1 mouse cellular context compared by ENCODE assay signal in genomic region chr2:121587523-121588308, GRCm38 (mm10).
TF ChIP-seq lines count a peak whose summit lies in the region.

No protein-coding gene starts in this region.

TF ChIP-seq in MEL, 35 proteins besides CTCF, POLR2A, EP300 and RAD21 (continued from another document):
- TF ChIP-seq BHLHE40 (IDR thresholded peaks at IDR 0.05; ENCODE audit: borderline replicate concordance, low read depth, low read length) (no peak), ZMIZ1 (IDR thresholded peaks at IDR 0.05; ENCODE audit: low read depth, low read length) (no peak), NRF1 (IDR thresholded peaks at IDR 0.05; ENCODE audit: insufficient read depth, low read depth, low read length, poor library complexity, severe bottlenecking) (no peak), UBTF (IDR thresholded peaks at IDR 0.05; ENCODE audit: borderline replicate concordance, insufficient read depth, low read depth, low read length) (no peak), E2F4 (IDR thresholded peaks at IDR 0.05; ENCODE audit: borderline replicate concordance, low read depth, low read length) (no peak), GABPA (IDR thresholded peaks at IDR 0.05; ENCODE audit: low read depth, low read length) (no peak), ZC3H11A (IDR thresholded peaks at IDR 0.05; ENCODE audit: low read depth, low read length) (no peak), ETS1 (IDR thresholded peaks at IDR 0.05; ENCODE audit: low read depth, low read length) (peak; percentile 63), USF1 (IDR thresholded peaks at IDR 0.05; ENCODE audit: low read depth, low read length) (no peak), ZKSCAN1 (IDR thresholded peaks at IDR 0.05; ENCODE audit: low read depth, low read length) (no peak), USF2 (IDR thresholded peaks at IDR 0.05; ENCODE audit: borderline replicate concordance in 1 of 2, insufficient read depth in 1 of 2, low read depth in 1 of 2, low read length in 2 of 2) (no peak), MYC (IDR thresholded peaks at IDR 0.05; ENCODE audit: low read depth, low read length) (0 out of 2 replicates have a peak, but pooled peaks have one; percentile 14), MAFK (IDR thresholded peaks at IDR 0.05; ENCODE audit: borderline replicate concordance, low read depth, low read length) (no peak), MXI1 (IDR thresholded peaks at IDR 0.05; ENCODE audit: low read depth, low read length) (no peak), CHD2 (IDR thresholded peaks at IDR 0.05; ENCODE audit: low read length) (no peak), ZNF384 (IDR thresholded peaks at IDR 0.05; ENCODE audit: low read depth, low read length) (no peak), POLR2AphosphoS5 (IDR thresholded peaks at IDR 0.05; ENCODE audit: borderline replicate concordance, low read depth, low read length) (no peak), TBP (IDR thresholded peaks at IDR 0.05; ENCODE audit: low read depth, low read length) (no peak), MEF2A (IDR thresholded peaks at IDR 0.05; ENCODE audit: extremely low read depth, insufficient replicate concordance, low read depth, low read length, poor library complexity, severe bottlenecking) (no peak), NELFE (IDR thresholded peaks at IDR 0.05; ENCODE audit: low read depth, low read length) (no peak), KAT2A (conservative IDR thresholded peaks at IDR 0.05; ENCODE audit: low read depth, low read length) (no peak)
